Mouse (Mus musculus): ENCODE data around the gene Bcl7c.

DNA sequence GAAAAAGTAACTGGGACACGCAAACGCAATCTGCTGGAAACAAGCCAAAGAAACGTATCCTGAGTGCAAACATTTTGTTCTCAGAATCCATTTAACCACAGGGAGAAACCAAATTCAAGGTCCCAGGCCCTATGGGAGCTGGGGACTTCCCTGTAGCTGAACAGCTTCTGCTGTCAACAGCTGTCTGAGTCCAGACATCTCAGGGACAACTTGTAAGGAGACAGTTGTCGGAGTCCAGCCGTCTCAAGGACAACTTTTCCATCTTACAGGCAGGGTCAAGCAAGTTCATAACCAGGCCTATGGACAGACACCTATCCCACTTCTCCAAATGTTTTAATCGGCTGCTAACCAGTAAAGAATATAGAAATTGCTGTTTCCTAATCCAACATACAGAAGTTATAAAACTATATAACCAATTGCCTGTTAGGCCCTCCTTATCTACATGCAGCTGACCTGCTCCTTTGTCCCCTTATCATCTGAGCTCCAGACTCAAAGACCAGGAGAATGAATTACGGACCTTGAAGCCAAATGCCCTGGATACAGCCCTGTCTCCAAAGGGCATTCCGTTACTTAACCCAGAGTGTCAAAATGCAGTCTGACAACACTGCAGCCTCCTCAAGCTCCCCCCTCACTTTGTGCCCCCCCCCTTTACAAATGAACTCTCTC lies 26.7 kb downstream of the Bcl7c start:
- no peak for TF ChIP-seq POLR2A (IDR thresholded peaks at IDR 0.05; ENCODE audit: extremely low read depth, insufficient read depth, low read length)
- no peak for TF ChIP-seq CTCF (IDR thresholded peaks at IDR 0.05; ENCODE audit: low read depth, low read length)
